Comparison of ENCODE assay signal across 24 mouse cellular contexts in genomic region chr5:114359586-114359985, GRCm38 (mm10). TPM values are rescaled to one million over a fixed set of nuclear protein-coding genes. Genes with fewer than 3 reads are reported as not detected.
DNase-seq lines count a peak whose midpoint lies in the region; ATAC-seq and TF ChIP-seq lines count a peak whose summit lies in the region.
"Had no signal": no experiment of that assay in that cellular context is flagged by ENCODE, and none has a peak within 500 bp of the region (broad histone marks: within the 10 kb centered on the region; RNA-seq: fewer than 3 reads in every experiment).

No protein-coding gene starts in this region.

- intact Hi-C loops in left cerebral cortex, postnatal 4 days (cut with DNase I) = no loop called here

- no peak for ATAC-seq in hindbrain, embryonic 15.5 days (ENCODE audit: low FRiP score, low read depth)
- ATAC-seq in hindbrain, postnatal 0 days = no peak
- ATAC-seq in granulocyte monocyte progenitor cell, adult 5-6 weeks (replicated peaks; ENCODE audit: poor library complexity, severe bottlenecking) = 0 out of 2 replicates have a peak, but pooled peaks have one; percentile 21
- no peak for ATAC-seq in stomach, embryonic 15.5 days (ENCODE audit: insufficient read depth, low FRiP score, low read depth)
- ATAC-seq: forebrain, embryonic 14.5 days had no signal

- no peak overlapping the region for H3K4me3 ChIP-seq in hindbrain, embryonic 15.5 days
- H3K4me3 ChIP-seq in hindbrain, postnatal 0 days (ENCODE audit: low read length) = no peak overlapping the region
- no peak overlapping the region for H3K4me3 ChIP-seq in limb, embryonic 10.5 days
- H3K4me3 ChIP-seq in stomach, embryonic 15.5 days (replicated peaks) = no peak overlapping the region
- H3K4me3 ChIP-seq: heart, embryonic 10.5 days; hindbrain, embryonic 12.5 days; limb, embryonic 13.5 days; liver, embryonic 13.5 days; lung, embryonic 15.5 days had no signal

- H3K4me2 ChIP-seq in hindbrain, embryonic 15.5 days = no peak overlapping the region
- H3K4me2 ChIP-seq in hindbrain, postnatal 0 days (ENCODE audit: low read depth, low read length) = no peak overlapping the region
- no peak overlapping the region for H3K4me2 ChIP-seq in stomach, embryonic 15.5 days
- H3K4me2 ChIP-seq: hindbrain, embryonic 12.5 days; limb, embryonic 13.5 days; liver, embryonic 13.5 days; lung, embryonic 15.5 days had no signal

- 0 out of 2 replicates have a peak overlapping the region, but pooled peaks have one; percentile 3 for H3K27ac ChIP-seq in hindbrain, embryonic 15.5 days (replicated peaks)
- H3K27ac ChIP-seq in hindbrain, postnatal 0 days = no peak overlapping the region
- peak overlapping the region; percentile 39; the same call in 1 of the 2 replicates for H3K27ac ChIP-seq in limb, embryonic 10.5 days
- H3K27ac ChIP-seq in stomach, embryonic 15.5 days = peak overlapping the region; percentile 74
- H3K27ac ChIP-seq: heart, embryonic 10.5 days; hindbrain, embryonic 12.5 days; limb, embryonic 13.5 days; liver, embryonic 13.5 days; lung, embryonic 15.5 days; macrophage had no signal

- no peak for TF ChIP-seq CTCF in hindbrain, postnatal 0 days (IDR thresholded peaks at IDR 0.05; ENCODE audit: low read depth)

- H3K4me1 ChIP-seq in hindbrain, embryonic 15.5 days (replicated peaks) = peaks cover 22% of the 10 kb centered on the region
- no peaks in the 10 kb centered on the region for H3K4me1 ChIP-seq in hindbrain, postnatal 0 days (ENCODE audit: insufficient read depth, low read length)
- peaks cover 36% of the 10 kb centered on the region for H3K4me1 ChIP-seq in limb, embryonic 10.5 days
- peaks cover 35% of the 10 kb centered on the region for H3K4me1 ChIP-seq in stomach, embryonic 15.5 days

- no peaks in the 10 kb centered on the region for H3K27me3 ChIP-seq in hindbrain, embryonic 15.5 days
- H3K27me3 ChIP-seq in hindbrain, postnatal 0 days (ENCODE audit: insufficient read depth, low read length) = no peaks in the 10 kb centered on the region
- no peaks in the 10 kb centered on the region for H3K27me3 ChIP-seq in limb, embryonic 10.5 days (ENCODE audit: low read depth, poor library complexity, severe bottlenecking)
- no peaks in the 10 kb centered on the region for H3K27me3 ChIP-seq in stomach, embryonic 15.5 days (replicated peaks)
- H3K27me3 ChIP-seq: hindbrain, embryonic 12.5 days; limb, embryonic 13.5 days; liver, embryonic 13.5 days; lung, embryonic 15.5 days had no signal

- 68% methylated on average over 8 of the region's 8 CpGs for WGBS in hindbrain, embryonic 15.5 days
- 72% methylated on average over 8 of the region's 8 CpGs for WGBS in hindbrain, postnatal 0 days
- WGBS in limb, embryonic 10.5 days = 45% methylated on average over 8 of the region's 8 CpGs
- 40% methylated on average over 8 of the region's 8 CpGs for WGBS in stomach, embryonic 15.5 days

- DNase-seq in hindbrain, postnatal 0 days (ENCODE audit: low spot score) = no peak
- DNase-seq in limb, embryonic 10.5 days (ENCODE audit: low spot score) = no peak
- no peak for DNase-seq in spleen, adult 18-20 months
- no peak for DNase-seq in left cerebral cortex, postnatal 4 days
- DNase-seq: adrenal gland, postnatal 36 days; B cell, adult 2 months; cerebellum, adult 11-12 months; cerebellum, postnatal 14 days; embryo, embryonic 11 days; gastrocnemius, postnatal 36 days; heart, postnatal 10 days; kidney, adult 11 months; liver, embryonic 13.5 days; thymus, adult 18-20 months; thymus, postnatal 4 days had no signal

- H3K36me3 ChIP-seq in hindbrain, embryonic 15.5 days = peaks cover 21% of the 10 kb centered on the region
- H3K36me3 ChIP-seq in hindbrain, postnatal 0 days (ENCODE audit: insufficient read depth, low read length) = peaks cover 19% of the 10 kb centered on the region; the same call in 1 of the 2 replicates
- H3K36me3 ChIP-seq in limb, embryonic 10.5 days = peaks cover 61% of the 10 kb centered on the region
- H3K36me3 ChIP-seq in stomach, embryonic 15.5 days = peaks cover 22% of the 10 kb centered on the region

- no peaks in the 10 kb centered on the region for H3K9me3 ChIP-seq in hindbrain, embryonic 15.5 days
- H3K9me3 ChIP-seq in hindbrain, postnatal 0 days (ENCODE audit: low read length) = no peaks in the 10 kb centered on the region
- no peaks in the 10 kb centered on the region for H3K9me3 ChIP-seq in limb, embryonic 10.5 days (replicated peaks)
- no peaks in the 10 kb centered on the region for H3K9me3 ChIP-seq in stomach, embryonic 15.5 days
- H3K9me3 ChIP-seq: heart, embryonic 10.5 days; hindbrain, embryonic 12.5 days; limb, embryonic 13.5 days; liver, embryonic 13.5 days; lung, embryonic 15.5 days had no signal

- no peak overlapping the region for H3K9ac ChIP-seq in hindbrain, embryonic 15.5 days
- no peak overlapping the region for H3K9ac ChIP-seq in hindbrain, postnatal 0 days (replicated peaks; ENCODE audit: low read length)
- no peak overlapping the region for H3K9ac ChIP-seq in stomach, embryonic 15.5 days
- H3K9ac ChIP-seq: hindbrain, embryonic 12.5 days; limb, embryonic 13.5 days; liver, embryonic 13.5 days; lung, embryonic 15.5 days had no signal

RNA-seq across cellular contexts. Expression of gene Kctd10, which starts 20.7 kb away (rescaled TPM):
- 62.2 and 63.9 TPM in 2 replicates for polyA plus RNA-seq in hindbrain, embryonic 15.5 days (2015; fragmentation: Nextera tagmentation; extraction: Ambion mirVana)
- 43.2 and 43.8 TPM in 2 replicates for total RNA-seq in hindbrain, postnatal 0 days (2014; rRNA removed)
- polyA plus RNA-seq in hindbrain, postnatal 0 days (2015; fragmentation: Nextera tagmentation; extraction: Ambion mirVana) = 47.5 and 48.0 TPM in 2 replicates
- total RNA-seq in granulocyte monocyte progenitor cell, adult 5-6 weeks (2014; fragmentation: Nextera tagmentation) = 18.5 and 29.5 TPM in 2 replicates
- total RNA-seq in granulocyte monocyte progenitor cell, adult 5-6 weeks (2017) = 38.2 and 49.8 TPM in 2 replicates
- polyA plus RNA-seq in limb, embryonic 10.5 days (2016; fragmentation: Nextera tagmentation; extraction: Ambion mirVana) = 99.9 and 103 TPM in 2 replicates
- 122 and 124 TPM in 2 replicates for polyA plus RNA-seq in stomach, embryonic 15.5 days (2015; fragmentation: Nextera tagmentation; extraction: Ambion mirVana)
- total RNA-seq in left cerebral cortex, postnatal 4 days (2021) = 10 to 100 TPM; 61.6 to 63.0 TPM

RNA-seq across cellular contexts. Expression of gene Ube3b, which starts 20.8 kb away (rescaled TPM):
- 39.6 and 41.3 TPM in 2 replicates for polyA plus RNA-seq in hindbrain, embryonic 15.5 days (2015; fragmentation: Nextera tagmentation; extraction: Ambion mirVana)
- total RNA-seq in hindbrain, postnatal 0 days (2014; rRNA removed) = 67.5 and 69.9 TPM in 2 replicates
- 31.1 and 31.4 TPM in 2 replicates for polyA plus RNA-seq in hindbrain, postnatal 0 days (2015; fragmentation: Nextera tagmentation; extraction: Ambion mirVana)
- 27.6 and 34.3 TPM in 2 replicates for total RNA-seq in granulocyte monocyte progenitor cell, adult 5-6 weeks (2014; fragmentation: Nextera tagmentation)
- 13.3 and 16.9 TPM in 2 replicates for total RNA-seq in granulocyte monocyte progenitor cell, adult 5-6 weeks (2017)
- 54.5 and 59.5 TPM in 2 replicates for polyA plus RNA-seq in limb, embryonic 10.5 days (2016; fragmentation: Nextera tagmentation; extraction: Ambion mirVana)
- 36.1 and 37.9 TPM in 2 replicates for polyA plus RNA-seq in stomach, embryonic 15.5 days (2015; fragmentation: Nextera tagmentation; extraction: Ambion mirVana)
- 10 to 100 TPM; 67.7 to 68.4 TPM for total RNA-seq in left cerebral cortex, postnatal 4 days (2021)
